Comparison of ENCODE assay signal across 7 mouse cellular contexts in the genomic region with DNA sequence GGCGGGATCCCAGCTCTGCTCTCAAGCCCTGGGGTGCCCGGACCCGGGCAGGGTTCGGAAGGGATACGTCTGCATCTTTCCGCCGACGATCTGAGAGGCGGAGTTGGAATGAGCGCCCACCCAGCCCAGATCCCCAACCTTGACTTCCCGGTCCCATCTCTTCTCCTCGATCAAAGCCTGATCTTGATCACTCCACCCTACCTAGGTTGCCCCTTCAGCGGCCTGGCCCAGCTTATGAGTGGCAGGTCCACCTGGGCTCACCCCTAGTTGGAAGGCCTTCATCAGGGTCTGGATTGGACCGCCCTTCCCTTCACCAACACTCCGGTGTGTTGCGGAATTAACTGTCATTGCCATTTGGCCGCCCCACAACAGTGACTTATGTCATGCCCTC. TPM values are rescaled to one million over a fixed set of nuclear protein-coding genes. Genes with fewer than 3 reads are reported as not detected.
DNase-seq lines count a peak whose midpoint lies in the region; ATAC-seq and TF ChIP-seq lines count a peak whose summit lies in the region.

Gene Rab15, minus strand, starts transcription at position 258 of the 391 bp plus-strand sequence.

- TF ChIP-seq CTCF in layer of hippocampus, adult 2 months (conservative IDR thresholded peaks at IDR 0.05), result no peak

- ATAC-seq in forebrain, embryonic 15.5 days (replicated peaks), result no peak; the same call in 1 of the 2 replicates
- no peak; the same call in 1 of the 2 replicates for ATAC-seq in limb, embryonic 13.5 days (ENCODE audit: low FRiP score, low read depth)
- ATAC-seq in stomach, embryonic 14.5 days (ENCODE audit: insufficient number of reproducible peaks, insufficient read depth, low FRiP score, low read depth), result no peak

- peaks cover 9% of the 10 kb centered on the region; the same call in 1 of the 2 replicates for H3K27me3 ChIP-seq in forebrain, embryonic 15.5 days
- peaks cover 49% of the 10 kb centered on the region for H3K27me3 ChIP-seq in limb, embryonic 13.5 days
- no peaks in the 10 kb centered on the region for H3K27me3 ChIP-seq in stomach, embryonic 14.5 days (ENCODE audit: control insufficient read depth, insufficient read depth, low read length)

- DNase-seq in layer of hippocampus, adult 2 months (ENCODE audit: low spot score in 2 of 2), result no peak
- no peak for DNase-seq in layer of hippocampus, adult 9-10 months (ENCODE audit: low spot score)
- DNase-seq in cerebellum, postnatal 14 days, result peak; percentile 67 to 69
- DNase-seq in kidney, postnatal 14 days, result no peak

- H3K9me3 ChIP-seq in forebrain, embryonic 15.5 days, result no peaks in the 10 kb centered on the region
- H3K9me3 ChIP-seq in limb, embryonic 13.5 days, result no peaks in the 10 kb centered on the region
- H3K9me3 ChIP-seq in stomach, embryonic 14.5 days (ENCODE audit: control insufficient read depth, low read depth, low read length), result no peaks in the 10 kb centered on the region

- no peaks in the 10 kb centered on the region for H3K36me3 ChIP-seq in forebrain, embryonic 15.5 days
- no peaks in the 10 kb centered on the region for H3K36me3 ChIP-seq in limb, embryonic 13.5 days
- H3K36me3 ChIP-seq in stomach, embryonic 14.5 days (ENCODE audit: control insufficient read depth, insufficient read depth, low read length), result no peaks in the 10 kb centered on the region

- 2% methylated on average over 17 of the region's 17 CpGs for WGBS in forebrain, embryonic 15.5 days
- WGBS in limb, embryonic 13.5 days, result under 1% methylated on average over 15 of the region's 17 CpGs
- 3% methylated on average over 16 of the region's 17 CpGs for WGBS in stomach, embryonic 14.5 days

- H3K4me2 ChIP-seq in forebrain, embryonic 15.5 days (replicated peaks), result peak within 1 kb of the TSS; percentile 85
- H3K4me2 ChIP-seq in limb, embryonic 13.5 days (replicated peaks), result peak within 1 kb of the TSS; percentile 88
- peak within 1 kb of the TSS; percentile 84 for H3K4me2 ChIP-seq in stomach, embryonic 14.5 days (replicated peaks; ENCODE audit: low read depth, low read length)

- H3K27ac ChIP-seq in layer of hippocampus, adult 2 months, result peak within 1 kb of the TSS; percentile 91
- H3K27ac ChIP-seq in forebrain, embryonic 15.5 days (replicated peaks), result peak within 1 kb of the TSS; percentile 61
- H3K27ac ChIP-seq in limb, embryonic 13.5 days, result no peak within 1 kb of the TSS
- H3K27ac ChIP-seq in stomach, embryonic 14.5 days (ENCODE audit: low read length), result peak within 1 kb of the TSS; percentile 33; the same call in 1 of the 2 replicates

- peak within 1 kb of the TSS; percentile 79 for H3K4me3 ChIP-seq in layer of hippocampus, adult 2 months
- peak within 1 kb of the TSS; percentile 69 for H3K4me3 ChIP-seq in forebrain, embryonic 15.5 days
- peak within 1 kb of the TSS; percentile 75 for H3K4me3 ChIP-seq in limb, embryonic 13.5 days
- H3K4me3 ChIP-seq in stomach, embryonic 14.5 days (ENCODE audit: low read depth, low read length), result peak within 1 kb of the TSS; percentile 66

- H3K4me1 ChIP-seq in forebrain, embryonic 15.5 days, result peaks cover 24% of the 10 kb centered on the region
- H3K4me1 ChIP-seq in limb, embryonic 13.5 days, result peaks cover 43% of the 10 kb centered on the region
- peaks cover 20% of the 10 kb centered on the region for H3K4me1 ChIP-seq in stomach, embryonic 14.5 days (ENCODE audit: control insufficient read depth, insufficient read depth, low read length)

- H3K9ac ChIP-seq in forebrain, embryonic 15.5 days (replicated peaks), result peak within 1 kb of the TSS; percentile 79
- H3K9ac ChIP-seq in limb, embryonic 13.5 days, result peak within 1 kb of the TSS; percentile 85
- peak within 1 kb of the TSS; percentile 67 for H3K9ac ChIP-seq in stomach, embryonic 14.5 days (replicated peaks; ENCODE audit: low read depth, low read length)

RNA-seq across cellular contexts. Expression of gene Rab15, which starts in this region (rescaled TPM):
- 100 to 1,000 TPM; 189 to 195 TPM for total RNA-seq in layer of hippocampus, adult 2 months (2021)
- polyA plus RNA-seq in forebrain, embryonic 15.5 days (2015; fragmentation: Nextera tagmentation; extraction: Ambion mirVana), result 23.9 and 26.7 TPM in 2 replicates
- polyA plus RNA-seq in limb, embryonic 13.5 days (2015; fragmentation: Nextera tagmentation; extraction: Ambion mirVana), result 21.4 and 23.6 TPM in 2 replicates
- polyA plus RNA-seq in stomach, embryonic 14.5 days (2014; fragmentation: Nextera tagmentation; extraction: Ambion mirVana), result 31.2 and 31.5 TPM in 2 replicates

Comparison
In these comparisons a context has a peak if more than half of its experiments do, and no peak if none do; other contexts are left out.
1. DNase-seq: peak in cerebellum, postnatal 14 days (2 of 2); none in layer of hippocampus, adult 2 months (0 of 2), layer of hippocampus, adult 9-10 months (single experiment) and kidney, postnatal 14 days (single experiment).
2. Peak in every context shown above with its lines, with median percentiles within 50 percentile points of each other: H3K4me3 ChIP-seq, H3K4me2 ChIP-seq and H3K9ac ChIP-seq.